Mouse (Mus musculus) embryo, embryonic 11 days (tissue): ENCODE results near the gene Hmga1.

Source experiments
- DNase-seq: peaks from one replicate; pipeline ENCODE4 v3.0.0-alpha.2; 2015

The Hmga1 gene

GRCm38 (mm10) chr17:27556315-27557011, at the start of gene Hmga1:
Gene Hmga1, plus strand, starts transcription at chr17:27556497.
- DNase-seq: peak; percentile 97

GRCm38 (mm10) chr17:27506871-27507590, 49.3 kb upstream of the Hmga1 start:
- no peak for DNase-seq

- no peak for DNase-seq
These were observed 48.7 kb upstream of the Hmga1 start for GRCm38 (mm10) chr17:27507591-27507945.

- DNase-seq: no peak
These were observed 48.3 kb upstream of the Hmga1 start for GRCm38 (mm10) chr17:27508002-27508401.

- DNase-seq: no peak
These were observed 47.8 kb upstream of the Hmga1 start for GRCm38 (mm10) chr17:27508513-27508912.

GRCm38 (mm10) chr17:27509056-27509455, 47.2 kb upstream of the Hmga1 start:
- no peak for DNase-seq

DNA sequence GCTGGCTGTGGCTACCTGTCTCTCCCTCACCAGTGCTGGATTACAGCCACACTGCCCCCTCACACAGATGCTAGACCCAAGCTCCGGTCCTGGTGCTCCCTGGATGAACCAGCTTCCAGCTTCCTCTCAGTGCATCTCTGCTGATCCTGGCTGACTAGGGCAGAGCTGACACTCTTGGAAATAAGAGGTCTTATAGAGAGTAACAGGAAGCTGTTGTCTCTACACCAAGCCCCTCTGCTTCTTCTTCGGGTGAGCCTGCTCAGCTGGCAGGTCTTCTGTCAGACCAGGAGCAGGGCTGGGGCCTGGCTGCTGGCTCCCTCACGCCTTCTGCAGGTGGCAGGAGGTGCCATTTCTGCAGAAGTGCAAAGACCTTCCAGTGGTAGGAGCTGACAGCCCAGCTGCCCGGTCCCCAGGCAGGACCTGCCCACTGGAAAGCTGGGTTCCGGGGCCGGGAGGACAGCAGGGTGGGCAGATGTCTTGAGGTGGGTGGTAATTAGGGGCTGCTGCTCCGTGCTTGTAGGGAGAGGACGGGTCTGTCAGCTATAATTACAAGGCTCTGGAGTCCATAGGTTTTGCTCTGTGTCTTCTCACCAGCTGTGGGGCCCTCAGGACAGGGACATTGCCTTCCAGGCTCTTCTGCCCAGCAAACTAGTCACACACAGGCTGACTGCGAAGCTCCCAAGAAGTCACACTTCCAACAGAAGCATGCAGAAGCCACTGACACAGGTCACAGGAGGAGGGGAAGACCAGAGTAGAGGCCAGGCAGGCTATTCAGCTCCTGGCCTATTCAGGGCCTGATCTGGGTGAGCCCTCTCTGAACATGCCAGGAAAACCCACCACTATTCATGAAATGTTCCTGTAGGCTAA, 45.8 kb upstream of the Hmga1 start:
- DNase-seq: no peak

- DNase-seq: no peak
These were observed 45.1 kb upstream of the Hmga1 start for GRCm38 (mm10) chr17:27511125-27511735.

- DNase-seq: peak; percentile 53
These were observed 44.3 kb upstream of the Hmga1 start for GRCm38 (mm10) chr17:27511865-27512618.

GRCm38 (mm10) chr17:27512619-27513161, 43.6 kb upstream of the Hmga1 start:
- peak; percentile 49 for DNase-seq

DNA sequence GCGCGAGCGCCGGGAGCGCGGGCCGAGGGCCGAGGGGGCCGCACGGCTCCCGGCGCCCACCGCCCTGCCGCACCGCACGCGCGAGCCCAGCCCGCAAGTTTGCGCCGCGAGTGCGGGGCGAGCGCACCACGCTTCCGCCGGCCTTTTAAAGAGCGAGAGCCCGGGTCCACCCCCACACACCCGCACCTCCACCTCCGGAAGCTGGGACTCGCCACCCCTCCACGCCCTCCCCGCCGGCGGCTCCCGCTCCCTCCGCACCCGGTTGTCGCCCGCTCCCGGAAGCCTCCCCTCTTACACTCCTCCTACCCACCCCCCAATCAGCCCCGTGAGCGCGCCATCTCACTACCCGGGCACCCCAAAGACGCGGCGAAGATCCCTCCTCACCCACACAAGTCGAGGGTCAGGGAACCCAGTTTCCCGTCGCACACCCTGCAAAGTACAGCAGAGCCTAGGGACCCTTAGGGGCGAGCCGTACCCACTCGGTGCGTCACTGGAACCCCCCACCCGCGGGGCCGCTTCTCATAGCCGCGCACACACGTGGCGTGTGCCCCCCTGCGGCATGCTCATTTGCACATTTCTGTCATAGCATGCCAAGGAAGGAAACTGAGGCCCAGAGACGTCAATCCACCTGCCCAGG, 42.9 kb upstream of the Hmga1 start:
- DNase-seq: no peak

GRCm38 (mm10) chr17:27513916-27514762, 42.2 kb upstream of the Hmga1 start:
- no peak for DNase-seq

DNA sequence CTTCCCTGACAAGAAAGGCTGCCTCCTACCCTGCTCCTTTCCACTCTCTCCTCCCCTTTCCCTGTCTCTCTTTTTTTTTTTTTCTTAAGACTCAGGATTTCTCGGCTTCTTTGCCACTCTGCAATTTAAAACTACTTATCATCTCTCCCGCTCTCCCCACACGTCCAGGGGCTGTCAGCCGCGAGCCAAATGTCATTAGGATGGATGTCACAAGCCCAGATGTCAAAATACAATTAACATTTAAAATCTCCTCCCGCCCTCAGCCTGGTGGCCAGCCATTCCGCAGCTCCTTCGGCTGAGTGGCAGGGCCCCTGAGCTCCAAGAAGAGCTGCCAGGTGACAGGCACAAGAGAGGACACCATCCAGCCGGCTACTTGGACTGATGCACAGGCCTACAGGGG, 38.0 kb upstream of the Hmga1 start:
- DNase-seq: no peak

- peak; percentile 69 for DNase-seq
These were observed 37.3 kb upstream of the Hmga1 start for GRCm38 (mm10) chr17:27518700-27519595.

DNA sequence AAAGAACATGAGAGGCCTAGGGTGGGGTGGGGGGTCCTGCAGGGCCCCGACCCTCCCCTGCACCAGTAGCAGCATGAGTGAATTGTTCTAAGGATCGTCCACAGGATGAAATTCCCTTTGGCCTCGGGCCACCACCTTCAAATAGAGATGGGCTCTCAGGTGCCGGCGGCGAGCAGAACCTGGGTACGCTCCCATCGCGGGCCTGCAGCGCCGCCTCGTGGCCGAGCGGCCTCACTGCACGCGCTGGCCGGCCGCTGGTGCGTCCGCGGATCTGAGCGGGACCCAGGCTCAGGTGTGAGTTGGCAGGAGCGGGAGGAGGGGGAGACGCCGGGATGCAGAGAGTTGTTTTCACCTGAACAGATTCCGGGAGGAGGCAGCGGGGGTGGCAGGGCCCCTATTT, 35.7 kb upstream of the Hmga1 start:
- peak; percentile 72 for DNase-seq

DNA sequence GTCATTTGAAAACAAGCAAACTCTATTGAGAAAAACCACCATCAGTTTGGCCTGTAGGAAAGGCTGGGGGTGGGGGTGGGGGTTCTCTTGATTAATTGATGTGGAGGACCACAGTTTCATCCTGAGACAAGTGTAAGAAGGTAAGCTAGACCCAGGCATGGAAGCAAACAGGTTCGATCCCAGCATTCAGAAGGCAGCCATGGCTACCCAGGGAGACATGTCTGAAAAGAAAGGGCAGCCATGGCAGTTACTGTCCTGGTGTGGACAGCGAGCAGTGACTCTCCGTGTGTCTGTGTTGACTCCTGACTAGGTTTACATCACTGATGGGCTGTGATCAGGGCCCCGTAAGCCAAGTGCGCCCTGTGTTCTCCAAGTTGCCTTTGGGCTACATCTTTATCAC, 35.0 kb upstream of the Hmga1 start, which contains the start of gene Grm4:
Gene Grm4, minus strand, starts transcription at position 101 of the 400 bp plus-strand sequence.
- no peak for DNase-seq

DNA sequence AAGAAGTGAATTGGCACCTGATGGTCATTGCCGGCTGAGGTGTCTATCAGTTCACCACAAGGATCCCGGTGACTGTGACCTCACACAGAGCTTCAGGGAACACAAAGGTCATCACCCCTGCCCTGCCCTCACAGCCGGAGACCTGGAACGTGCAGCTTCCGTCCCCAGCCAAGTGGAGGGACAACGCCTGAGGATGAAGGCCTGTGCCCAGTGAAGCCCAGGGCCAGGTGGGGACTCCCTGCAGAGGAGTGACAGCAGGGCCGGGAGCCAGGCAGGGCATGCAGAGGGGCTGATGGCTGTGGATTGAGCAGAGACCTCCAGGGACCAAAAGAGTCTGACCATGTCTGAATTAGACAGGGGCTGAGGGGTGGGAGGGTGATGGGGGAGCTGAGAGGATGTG, 33.2 kb upstream of the Hmga1 start:
- no peak for DNase-seq

GRCm38 (mm10) chr17:27527188-27527587, 29.1 kb upstream of the Hmga1 start:
- no peak for DNase-seq

DNA sequence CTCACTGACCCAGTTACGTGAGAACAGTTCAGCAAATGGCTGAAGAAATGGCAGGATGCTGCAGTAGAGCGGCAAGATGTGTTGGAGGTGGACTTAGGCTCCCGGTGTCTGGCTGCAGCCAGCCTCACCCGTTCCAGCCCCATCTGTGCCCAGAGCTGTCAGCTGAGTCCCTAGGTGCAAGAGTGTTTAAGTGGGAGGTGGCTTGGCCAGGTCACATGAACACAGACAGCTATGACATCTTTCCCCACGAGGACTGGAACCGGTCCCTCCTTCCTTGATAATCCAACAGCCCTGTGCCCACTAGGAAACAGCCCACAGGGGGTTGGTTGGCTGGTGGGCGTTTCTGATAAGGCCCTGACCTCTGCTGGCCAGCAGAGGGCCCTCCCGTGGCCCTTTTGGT, 28.3 kb upstream of the Hmga1 start:
- DNase-seq: no peak
